8 mouse cellular contexts compared by ENCODE assay signal in genomic region chr13:95249511-95250456, GRCm38 (mm10). TPM values are rescaled to one million over a fixed set of nuclear protein-coding genes. Genes with fewer than 3 reads are reported as not detected.
DNase-seq lines count a peak whose midpoint lies in the region; ATAC-seq lines count a peak whose summit lies in the region.

TSS of gene Pde8b (minus strand) at chr13:95250336.

- intact Hi-C loops in left cerebral cortex, postnatal 14 days (cut with DNase I) = no loop called here

- DNase-seq in urinary bladder, postnatal 14 days (ENCODE audit: low spot score) = peak; percentile 40
- no peak for DNase-seq in urinary bladder, postnatal 10 days (ENCODE audit: low spot score)
- peak; percentile 33 for DNase-seq in forebrain, embryonic 14.5 days (ENCODE audit: low spot score)
- DNase-seq in kidney, adult 11 months = peak; percentile 49
- DNase-seq in left cerebral cortex, postnatal 14 days (ENCODE audit: low spot score in 2 of 2) = peak; percentile 26 to 43

- no peaks in the 10 kb centered on the region for H3K27me3 ChIP-seq in forebrain, embryonic 14.5 days (replicated peaks; ENCODE audit: control insufficient read depth, insufficient read depth, low read length)
- peaks cover 34% of the 10 kb centered on the region for H3K27me3 ChIP-seq in midbrain, embryonic 12.5 days
- H3K27me3 ChIP-seq in stomach, embryonic 16.5 days (ENCODE audit: control insufficient read depth, insufficient read depth, low read length) = peaks cover 8% of the 10 kb centered on the region

- H3K4me3 ChIP-seq in forebrain, embryonic 14.5 days (ENCODE audit: low read depth, low read length) = peak within 1 kb of the TSS; percentile 27
- H3K4me3 ChIP-seq in midbrain, embryonic 12.5 days = peak within 1 kb of the TSS; percentile 39
- peak within 1 kb of the TSS; percentile 34 for H3K4me3 ChIP-seq in stomach, embryonic 16.5 days (replicated peaks; ENCODE audit: low read length)

- ATAC-seq in forebrain, embryonic 14.5 days = no peak; the same call in 1 of the 2 replicates
- 0 out of 2 replicates have a peak, but pooled peaks have one; percentile 38 for ATAC-seq in midbrain, embryonic 12.5 days (ENCODE audit: low FRiP score, low read depth)
- ATAC-seq in stomach, embryonic 16.5 days (ENCODE audit: insufficient read depth, low FRiP score) = peak; percentile 83
- no peak for ATAC-seq in inflammation-experienced regulatory T-cells, adult 6 months

- H3K9ac ChIP-seq in forebrain, embryonic 14.5 days (ENCODE audit: low read length) = peak within 1 kb of the TSS; percentile 50; the same call in 1 of the 2 replicates
- H3K9ac ChIP-seq in midbrain, embryonic 12.5 days (replicated peaks) = peak within 1 kb of the TSS; percentile 46; the same call in 1 of the 2 replicates
- peak within 1 kb of the TSS; percentile 54 for H3K9ac ChIP-seq in stomach, embryonic 16.5 days (ENCODE audit: low read length)

- H3K36me3 ChIP-seq in forebrain, embryonic 14.5 days (ENCODE audit: control insufficient read depth, insufficient read depth, low read length) = no peaks in the 10 kb centered on the region
- H3K36me3 ChIP-seq in midbrain, embryonic 12.5 days = no peaks in the 10 kb centered on the region
- H3K36me3 ChIP-seq in stomach, embryonic 16.5 days (ENCODE audit: control insufficient read depth, insufficient read depth, low read length) = no peaks in the 10 kb centered on the region

- 4% methylated on average over 37 of the region's 37 CpGs for WGBS in forebrain, embryonic 14.5 days
- WGBS in midbrain, embryonic 12.5 days = 6% methylated on average over 33 of the region's 37 CpGs
- 5% methylated on average over 37 of the region's 37 CpGs for WGBS in stomach, embryonic 16.5 days

- H3K27ac ChIP-seq in forebrain, embryonic 14.5 days (ENCODE audit: low read depth, low read length) = no peak within 1 kb of the TSS
- no peak within 1 kb of the TSS for H3K27ac ChIP-seq in midbrain, embryonic 12.5 days (replicated peaks)
- H3K27ac ChIP-seq in stomach, embryonic 16.5 days (ENCODE audit: low read length) = no peak within 1 kb of the TSS

- no peaks in the 10 kb centered on the region for H3K9me3 ChIP-seq in forebrain, embryonic 14.5 days (replicated peaks; ENCODE audit: control insufficient read depth, low read length)
- no peaks in the 10 kb centered on the region for H3K9me3 ChIP-seq in midbrain, embryonic 12.5 days
- no peaks in the 10 kb centered on the region for H3K9me3 ChIP-seq in stomach, embryonic 16.5 days (replicated peaks; ENCODE audit: control insufficient read depth, low read length)

- no peaks in the 10 kb centered on the region; the same call in 1 of the 2 replicates for H3K4me1 ChIP-seq in forebrain, embryonic 14.5 days (ENCODE audit: control insufficient read depth, insufficient read depth, low read length)
- H3K4me1 ChIP-seq in midbrain, embryonic 12.5 days = peaks cover 10% of the 10 kb centered on the region
- no peaks in the 10 kb centered on the region for H3K4me1 ChIP-seq in stomach, embryonic 16.5 days (ENCODE audit: control insufficient read depth, insufficient read depth, low read length)

- H3K4me2 ChIP-seq in forebrain, embryonic 14.5 days (ENCODE audit: low read length) = peak within 1 kb of the TSS; percentile 59
- H3K4me2 ChIP-seq in midbrain, embryonic 12.5 days (replicated peaks) = peak within 1 kb of the TSS; percentile 69
- H3K4me2 ChIP-seq in stomach, embryonic 16.5 days (ENCODE audit: low read depth, low read length) = peak within 1 kb of the TSS; percentile 53

RNA-seq across cellular contexts. Expression of gene Pde8b, which starts in this region (rescaled TPM):
- polyA plus RNA-seq in forebrain, embryonic 14.5 days (2014; fragmentation: Nextera tagmentation; extraction: Ambion mirVana) = 3.6 and 5.2 TPM in 2 replicates
- 100 to 1,000 TPM; 109 to 114 TPM for total RNA-seq in left cerebral cortex, postnatal 14 days (2021)
- polyA plus RNA-seq in midbrain, embryonic 12.5 days (2016; fragmentation: Nextera tagmentation; extraction: Ambion mirVana) = 3.2 and 3.5 TPM in 2 replicates
- 4.7 and 5.8 TPM in 2 replicates for polyA plus RNA-seq in stomach, embryonic 16.5 days (2015; fragmentation: Nextera tagmentation; extraction: Ambion mirVana)
- 1 to 10 TPM in 2 of 3 experiments, under 1 TPM in 1; 0.29 to 1.6 (median 1.5) TPM for polyA plus RNA-seq in inflammation-experienced regulatory T-cells, adult 6 months (2017; shearing (Covaris generic))

Comparison
In these comparisons a context has a peak if more than half of its experiments do, and no peak if none do; other contexts are left out.
1. ATAC-seq: peak in midbrain, embryonic 12.5 days (single experiment) and stomach, embryonic 16.5 days (single experiment); none in forebrain, embryonic 14.5 days (single experiment) and inflammation-experienced regulatory T-cells, adult 6 months (single experiment).
2. Peak in every context shown above with its lines, with median percentiles within 50 percentile points of each other: H3K4me2 ChIP-seq, H3K4me3 ChIP-seq and H3K9ac ChIP-seq.